Mouse (Mus musculus): ENCODE results near the gene Rufy4.
"Not testable (repeated sequence)": the region's sequence is repeated elsewhere in the genome, so short reads cannot be mapped to it uniquely, and the experiment has no call there.

Gene Rufy4

GRCm38 (mm10) chr1:74150101-74150500 is 24.8 kb downstream of the Rufy4 start:
- DNase-seq (ENCODE audit: low read depth, low spot score) = no peak

GRCm38 (mm10) chr1:74151091-74151490 is 25.8 kb downstream of the Rufy4 start:
- no peak for DNase-seq (ENCODE audit: low read depth, low spot score)

GRCm38 (mm10) chr1:74153461-74154184 is 28.3 kb downstream of the Rufy4 start, which contains the start of gene Cxcr2:
Gene Cxcr2, plus strand, starts transcription at chr1:74153989.
- DNase-seq (ENCODE audit: low read depth, low spot score) = no peak

GRCm38 (mm10) chr1:74155435-74156012 is 30.2 kb downstream of the Rufy4 start:
- DNase-seq (ENCODE audit: low read depth, low spot score) = no peak

- no peak for DNase-seq (ENCODE audit: low read depth, low spot score)
Observed at GRCm38 (mm10) chr1:74156381-74156910, 31.1 kb downstream of the Rufy4 start.

- not testable (repeated sequence) for DNase-seq (ENCODE audit: low read depth, low spot score)
Observed at GRCm38 (mm10) chr1:74159613-74160012, 34.3 kb downstream of the Rufy4 start.

- DNase-seq (ENCODE audit: low read depth, low spot score) = no peak
Observed at GRCm38 (mm10) chr1:74160036-74160435, 34.7 kb downstream of the Rufy4 start.

- no peak for DNase-seq (ENCODE audit: low read depth, low spot score)
Observed at GRCm38 (mm10) chr1:74167136-74167535, 41.8 kb downstream of the Rufy4 start.

GRCm38 (mm10) chr1:74169721-74170120 is 44.4 kb downstream of the Rufy4 start:
- DNase-seq (ENCODE audit: low read depth, low spot score) = no peak

GRCm38 (mm10) chr1:74172722-74173121 is 47.4 kb downstream of the Rufy4 start:
- no peak for DNase-seq (ENCODE audit: low read depth, low spot score)

GRCm38 (mm10) chr1:74175731-74176130 is 50.4 kb downstream of the Rufy4 start:
- no peak for DNase-seq (ENCODE audit: low read depth, low spot score)

GRCm38 (mm10) chr1:74178618-74179017 is 53.3 kb downstream of the Rufy4 start:
- DNase-seq (ENCODE audit: low read depth, low spot score) = no peak

- DNase-seq (ENCODE audit: low read depth, low spot score) = no peak
Observed at GRCm38 (mm10) chr1:74179624-74180408, 54.5 kb downstream of the Rufy4 start.

- DNase-seq (ENCODE audit: low read depth, low spot score) = no peak
Observed at GRCm38 (mm10) chr1:74181462-74181861, 56.1 kb downstream of the Rufy4 start.

- no peak for DNase-seq (ENCODE audit: low read depth, low spot score)
Observed at GRCm38 (mm10) chr1:74183006-74183405, 57.7 kb downstream of the Rufy4 start.

GRCm38 (mm10) chr1:74190471-74190870 is 65.1 kb downstream of the Rufy4 start:
- no peak for DNase-seq (ENCODE audit: low read depth, low spot score)

GRCm38 (mm10) chr1:74192711-74193110 is 67.4 kb downstream of the Rufy4 start:
- no peak for DNase-seq (ENCODE audit: low read depth, low spot score)

GRCm38 (mm10) chr1:74194445-74194844 is 69.1 kb downstream of the Rufy4 start, which contains the start of gene Cxcr1:
Gene Cxcr1, minus strand, starts transcription at chr1:74194631.
- DNase-seq (ENCODE audit: low read depth, low spot score) = no peak

- DNase-seq (ENCODE audit: low read depth, low spot score) = peak; percentile 34
Observed at GRCm38 (mm10) chr1:74195961-74196360, 70.6 kb downstream of the Rufy4 start.

GRCm38 (mm10) chr1:74196621-74197419 is 71.5 kb downstream of the Rufy4 start:
- DNase-seq (ENCODE audit: low read depth, low spot score) = no peak
